Mouse (Mus musculus): ENCODE measurements around the gene Gm47283.
"Not testable (repeated sequence)": the region's sequence is repeated elsewhere in the genome, so short reads cannot be mapped to it uniquely, and the experiment has no call there.

The Gm47283 gene

DNA sequence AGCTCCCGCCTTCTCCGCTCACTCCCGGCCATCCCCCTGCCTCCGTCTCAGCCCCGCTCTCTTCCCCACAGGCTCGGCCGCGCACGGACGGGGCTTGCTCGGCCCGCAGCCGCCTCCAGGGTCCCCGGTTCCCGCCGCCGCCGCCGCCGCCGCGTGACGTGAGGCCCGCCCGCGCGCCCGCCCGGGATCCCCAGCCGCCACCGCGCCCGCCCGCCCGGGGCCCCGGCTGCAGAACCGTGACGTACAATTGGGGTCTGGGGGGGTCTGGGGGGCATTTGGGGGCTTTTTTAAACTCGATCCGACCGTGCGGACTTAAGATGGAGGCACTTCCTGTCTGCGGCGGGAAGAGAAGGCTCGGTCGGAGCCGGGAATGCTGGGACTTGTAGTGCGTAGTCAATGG, at the start of gene Gm47283:
Gene Gm47283, plus strand, starts transcription at position 301 of the 400 bp plus-strand sequence.
- DNase-seq, result not testable (repeated sequence)

DNA sequence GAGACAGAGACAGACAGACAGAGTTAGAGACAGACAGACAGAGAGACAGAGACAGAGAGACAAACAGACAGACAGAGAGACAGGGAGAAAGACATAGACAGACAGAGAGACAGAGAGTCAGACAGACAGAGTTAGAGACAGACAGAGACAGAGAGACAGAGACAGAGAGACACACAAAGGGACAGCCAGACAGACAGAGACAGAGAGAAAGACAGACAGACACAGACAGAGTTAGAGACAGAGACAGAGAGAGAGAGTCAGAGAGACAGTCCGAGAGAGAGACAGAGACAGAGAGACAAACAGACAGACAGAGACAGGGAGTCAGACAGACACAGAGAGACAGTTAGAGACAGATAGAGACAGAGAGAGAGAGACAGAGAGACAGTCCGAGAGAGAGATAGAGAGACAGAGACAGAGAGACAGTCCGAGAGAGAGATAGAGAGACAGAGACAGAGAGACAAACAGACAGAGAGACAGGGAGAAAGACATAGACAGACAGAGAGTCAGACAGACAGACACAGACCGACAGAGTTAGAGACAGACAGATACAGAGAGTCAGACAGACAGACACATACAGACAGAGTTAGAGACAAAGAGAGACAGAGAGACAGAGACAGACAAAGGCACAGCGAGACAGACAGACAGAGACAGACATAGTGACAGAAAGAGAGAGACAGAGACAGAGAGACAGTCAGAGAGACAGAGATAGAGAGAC, 49.2 kb upstream of the Gm47283 start:
- not testable (repeated sequence) for DNase-seq

DNA sequence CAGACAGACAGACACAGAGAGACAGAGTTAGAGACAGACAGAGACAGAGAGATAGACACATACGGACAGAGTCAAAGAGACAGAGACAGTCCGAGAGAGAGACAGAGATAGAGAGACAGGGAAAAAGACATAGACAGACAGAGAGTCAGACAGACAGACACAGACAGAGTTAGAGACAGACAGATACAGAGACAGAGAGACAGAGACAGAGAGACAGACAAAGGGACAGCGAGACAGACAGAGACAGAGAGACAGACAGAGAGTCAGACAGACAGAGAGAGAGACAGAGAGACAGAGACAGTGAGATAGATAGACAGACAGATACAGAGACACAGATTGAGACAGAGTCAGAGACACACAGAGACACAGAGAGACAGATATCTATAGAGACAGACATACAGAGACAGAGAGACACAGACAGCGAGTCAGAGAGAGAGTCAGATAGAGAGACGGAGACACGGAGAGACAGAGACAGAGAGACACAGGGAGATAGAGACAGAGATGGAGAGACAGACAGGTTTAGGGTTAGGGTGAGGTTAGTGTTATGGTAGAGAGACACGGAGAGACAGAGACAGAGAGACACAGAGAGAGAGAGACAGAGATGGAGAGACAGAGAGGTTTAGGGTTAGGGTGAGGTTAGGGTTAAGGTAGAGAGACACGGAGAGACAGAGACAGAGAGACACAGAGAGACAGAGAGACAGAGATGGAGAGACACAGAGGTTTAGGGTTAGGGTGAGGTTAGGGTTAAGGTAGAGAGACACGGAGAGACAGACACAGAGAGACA, 48.1 kb upstream of the Gm47283 start:
- DNase-seq, result not testable (repeated sequence)

GRCm38 (mm10) chrY:90737606-90738430, 46.7 kb upstream of the Gm47283 start:
- DNase-seq, result peak in 1 of 2 experiments; percentile 14

DNA sequence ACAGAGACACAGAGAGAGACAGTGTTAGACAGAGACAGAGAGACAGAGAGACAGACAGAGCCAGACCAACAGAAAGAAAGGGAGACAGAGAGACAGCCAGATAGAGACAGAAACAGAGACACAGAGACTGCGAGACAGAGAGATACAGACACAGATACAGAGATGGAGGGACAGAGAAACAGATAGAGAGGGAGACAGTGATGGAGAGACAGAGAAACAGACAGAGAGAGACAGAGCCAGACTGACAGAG, 46.2 kb upstream of the Gm47283 start:
- peak in 1 of 2 experiments; percentile 20 for DNase-seq

DNA sequence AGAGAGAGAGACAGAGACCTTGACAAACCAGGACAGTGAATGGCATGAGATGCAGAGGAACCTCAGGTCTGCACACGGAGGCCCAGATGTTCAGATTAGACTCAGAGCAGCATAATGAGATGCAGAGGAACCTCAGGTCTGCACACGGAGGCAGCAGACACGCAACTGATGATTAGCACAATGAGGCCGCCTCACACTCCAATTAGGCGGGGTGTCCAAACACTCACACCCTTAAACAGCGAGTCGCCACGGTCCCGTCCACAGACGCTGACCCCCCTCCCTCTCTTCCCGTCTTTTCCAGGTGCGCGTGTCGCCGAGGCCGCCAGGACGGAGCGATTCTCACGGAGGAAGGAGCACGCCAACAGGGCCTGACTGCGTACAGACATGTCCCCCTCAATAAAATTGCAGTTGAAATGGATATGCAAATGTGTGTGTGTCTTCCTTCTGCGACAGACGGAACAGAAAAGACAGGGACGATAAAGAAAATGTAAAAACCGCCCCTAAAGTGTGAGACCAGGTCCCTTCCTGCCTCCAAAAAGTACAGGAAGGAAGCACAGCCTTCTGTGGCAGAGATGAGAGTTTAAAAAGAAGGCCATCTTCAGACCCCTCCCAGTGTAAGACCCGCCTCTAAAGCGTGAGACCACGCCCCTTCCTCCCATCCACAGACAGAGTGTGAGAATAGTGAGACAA, 45.6 kb upstream of the Gm47283 start:
- peak; percentile 43 to 61 for DNase-seq

GRCm38 (mm10) chrY:90739531-90740012, 45.0 kb upstream of the Gm47283 start:
- DNase-seq, result peak; percentile 51 to 55

DNA sequence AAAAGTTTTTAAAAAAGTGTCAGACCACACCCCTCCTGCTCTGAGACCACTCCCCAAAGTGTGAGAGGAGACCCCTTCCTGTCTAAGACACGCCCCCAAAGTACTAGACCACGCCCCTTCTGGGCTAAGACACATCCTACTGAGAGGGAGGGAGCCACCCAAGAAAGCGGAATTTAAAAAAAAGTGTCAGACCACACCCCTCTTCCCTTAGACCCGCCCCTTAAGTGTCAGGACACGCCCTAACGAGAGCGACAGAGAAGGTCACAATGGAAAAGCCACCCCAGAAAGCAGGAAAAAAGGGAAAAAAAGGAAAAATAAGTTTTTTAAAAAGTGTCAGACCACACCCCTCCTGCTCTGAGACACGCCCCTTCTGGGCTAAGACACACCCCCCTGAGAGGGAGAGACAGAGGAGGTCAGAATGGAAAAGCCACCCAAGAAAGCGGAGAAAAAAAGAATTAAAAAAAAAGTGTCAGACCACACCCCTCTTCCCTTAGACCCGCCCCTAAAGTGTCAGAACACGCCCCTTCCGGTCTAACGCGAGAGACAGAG, 44.5 kb upstream of the Gm47283 start:
- peak; percentile 56 to 70 for DNase-seq

DNA sequence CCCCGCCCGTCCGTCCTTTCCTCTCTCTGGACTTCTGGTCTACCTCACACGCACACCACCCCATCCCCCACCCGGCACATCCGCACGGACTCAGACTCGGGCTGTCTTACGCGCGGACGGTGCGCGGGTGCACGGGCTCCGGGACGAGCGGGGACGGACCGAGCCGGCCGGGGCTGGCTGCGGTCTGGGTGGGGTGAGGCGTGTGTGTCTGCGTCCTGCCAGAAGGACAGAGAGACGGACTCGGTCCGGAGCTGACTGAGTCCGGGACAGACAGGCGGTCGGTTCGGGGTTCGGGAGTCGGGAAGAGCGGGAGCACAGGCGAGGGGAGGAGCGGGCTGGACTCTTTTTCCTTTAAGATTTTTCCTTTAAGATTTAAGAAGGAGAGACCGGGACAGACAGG, 43.5 kb upstream of the Gm47283 start:
- peak; percentile 46 to 52 for DNase-seq

DNA sequence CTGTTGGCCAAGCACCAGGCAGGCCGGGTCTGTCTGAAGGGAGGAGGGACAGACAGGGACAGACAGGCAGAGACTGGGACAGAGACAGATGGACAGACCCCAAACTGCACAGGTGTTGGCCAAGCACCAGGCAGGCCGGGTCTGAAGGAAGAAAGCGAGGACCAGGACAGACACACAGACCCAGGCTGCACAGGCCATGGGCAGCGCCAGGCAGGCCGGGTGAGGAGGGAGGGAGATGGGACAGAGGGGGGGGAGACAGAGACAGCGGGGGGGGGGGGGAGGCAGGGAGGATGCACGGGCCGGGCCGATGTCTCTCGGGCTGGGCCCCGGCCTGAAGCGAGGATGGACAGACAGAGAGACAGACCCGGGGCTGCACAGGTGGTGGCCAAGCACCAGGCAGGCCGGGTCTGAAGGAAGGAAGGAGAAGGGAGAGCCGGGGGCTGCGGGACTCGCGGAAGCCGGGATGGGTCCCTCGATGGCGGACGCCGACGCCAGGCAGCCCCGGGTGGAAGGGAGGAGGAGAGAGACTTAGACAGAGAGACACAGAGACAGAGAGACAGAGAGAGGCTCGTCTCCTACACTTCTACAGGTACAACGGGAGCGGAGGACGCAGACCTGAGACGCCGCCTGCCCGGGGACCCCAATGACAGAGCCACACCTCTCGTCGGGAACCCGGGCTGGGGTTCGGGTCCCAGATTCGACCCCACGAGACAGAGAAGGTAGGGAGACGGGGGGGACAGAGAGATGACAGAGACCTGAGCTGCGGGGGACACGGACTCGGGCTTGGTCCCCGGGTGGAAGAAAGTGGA, 42.9 kb upstream of the Gm47283 start:
- peak; percentile 44 to 56 for DNase-seq

GRCm38 (mm10) chrY:90742261-90743052, 42.1 kb upstream of the Gm47283 start:
- DNase-seq, result peak; percentile 23 to 41

GRCm38 (mm10) chrY:90743053-90743810, 41.3 kb upstream of the Gm47283 start:
- peak; percentile 41 for DNase-seq

DNA sequence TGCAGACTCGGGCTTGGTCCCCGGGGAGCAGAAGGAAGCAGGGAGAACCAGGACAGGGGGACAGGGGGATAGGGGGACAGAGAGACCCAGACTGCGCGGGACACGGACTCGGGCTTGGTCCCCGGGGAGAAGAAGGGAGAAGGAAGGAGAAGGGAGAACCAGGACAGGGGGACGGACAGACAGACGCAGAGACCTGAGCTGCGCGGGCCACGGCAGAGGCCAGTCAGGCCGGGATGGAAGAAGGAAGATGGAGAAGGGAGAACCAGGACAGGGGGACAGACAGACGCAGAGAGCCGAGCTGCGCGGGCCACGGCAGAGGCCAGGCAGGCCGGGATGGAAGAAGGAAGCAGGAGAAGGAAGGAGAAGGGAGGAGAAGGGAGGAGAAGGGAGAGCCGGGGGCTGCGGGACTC, 40.7 kb upstream of the Gm47283 start:
- DNase-seq, result peak in 1 of 2 experiments; percentile 38

- DNase-seq, result peak; percentile 93 to 96
Observed at GRCm38 (mm10) chrY:90744381-90744981, 40.1 kb upstream of the Gm47283 start.

DNA sequence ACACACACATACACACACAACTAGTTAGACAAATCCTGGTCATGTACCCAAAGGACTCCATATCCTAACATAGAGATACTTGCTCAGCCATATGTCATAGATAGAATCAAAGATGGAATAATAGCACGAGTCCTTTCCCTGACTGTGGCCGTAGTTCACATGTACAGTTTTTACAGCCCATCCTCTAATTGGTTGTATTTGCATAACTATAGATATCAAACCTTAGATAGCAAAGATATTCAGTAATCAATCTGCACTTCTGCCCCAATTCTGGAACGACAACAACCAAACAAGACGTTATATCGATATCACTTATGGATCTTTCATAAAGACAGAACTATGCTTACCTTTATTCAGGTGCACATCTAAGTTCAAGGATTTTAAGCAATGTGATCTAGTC, 39.3 kb upstream of the Gm47283 start:
- not testable (repeated sequence) for DNase-seq

GRCm38 (mm10) chrY:90754721-90755120, 29.8 kb upstream of the Gm47283 start, which contains the start of gene Gm21860:
Gene Gm21860, minus strand, starts transcription at chrY:90754821.
- DNase-seq, result not testable (repeated sequence)

DNA sequence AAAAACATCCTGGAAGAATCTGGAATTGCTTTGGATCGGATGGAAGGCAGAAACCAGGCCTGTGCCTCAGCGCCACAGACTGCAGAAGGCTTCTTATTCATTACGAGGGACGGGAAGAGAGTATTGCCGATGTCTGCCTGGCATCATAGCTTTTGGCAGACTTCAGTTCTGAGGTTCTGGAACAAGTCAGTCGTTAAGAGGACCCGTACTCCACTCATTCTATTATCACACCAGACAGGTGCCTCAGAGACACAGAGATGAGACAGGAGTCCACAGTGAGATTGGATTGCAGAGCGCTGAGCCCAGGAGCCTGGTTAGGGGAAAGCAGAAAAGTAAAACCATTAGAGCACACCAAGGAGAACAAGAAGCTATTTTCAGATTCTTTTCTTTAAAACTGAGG, 54.5 kb downstream of the Gm47283 start, which contains the start of gene Gm21748:
Gene Gm21748, minus strand, starts transcription at position 101 of the 400 bp plus-strand sequence.
- DNase-seq, result not testable (repeated sequence)
